Mouse (Mus musculus) ES-Bruce4 (cell line): ENCODE measurements around the gene Ccl25.

Experiments used
- EP300 ChIP-seq: IDR thresholded peaks from 2 replicates; pipeline ENCODE4 v1.6.1; 2011; ENCODE audit warnings: low read depth, low read length; ENCODE audit not compliant: insufficient read depth
- POLR2A ChIP-seq: IDR thresholded peaks from one replicate; pipeline ENCODE4 v1.8.1; 2011; ENCODE audit warnings: low read length; ENCODE audit not compliant: insufficient read depth

DNA sequence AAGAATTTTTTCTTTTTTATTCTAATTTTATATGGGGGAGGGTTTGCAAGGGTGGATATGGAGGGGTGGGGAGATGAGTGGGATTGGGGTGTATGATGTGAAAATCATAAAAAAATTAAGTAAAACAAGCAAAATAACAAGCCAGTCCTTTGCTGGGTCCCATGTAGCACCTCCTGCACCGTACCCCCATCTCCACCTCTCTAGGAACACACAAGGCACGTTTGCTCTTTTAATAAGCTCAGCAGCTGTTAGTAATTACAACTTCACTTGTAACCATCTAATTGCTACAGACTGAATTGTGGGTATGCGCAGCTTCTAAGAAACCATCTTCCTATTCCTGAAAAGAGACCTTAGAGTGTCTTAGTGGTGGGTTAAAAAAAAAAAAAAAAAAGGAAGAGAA is 15.2 kb downstream of the Ccl25 start:
- no peak for TF ChIP-seq POLR2A
- TF ChIP-seq EP300: no peak
